Mouse (Mus musculus): ENCODE measurements around the gene Npm1.

The Npm1 gene

DNA sequence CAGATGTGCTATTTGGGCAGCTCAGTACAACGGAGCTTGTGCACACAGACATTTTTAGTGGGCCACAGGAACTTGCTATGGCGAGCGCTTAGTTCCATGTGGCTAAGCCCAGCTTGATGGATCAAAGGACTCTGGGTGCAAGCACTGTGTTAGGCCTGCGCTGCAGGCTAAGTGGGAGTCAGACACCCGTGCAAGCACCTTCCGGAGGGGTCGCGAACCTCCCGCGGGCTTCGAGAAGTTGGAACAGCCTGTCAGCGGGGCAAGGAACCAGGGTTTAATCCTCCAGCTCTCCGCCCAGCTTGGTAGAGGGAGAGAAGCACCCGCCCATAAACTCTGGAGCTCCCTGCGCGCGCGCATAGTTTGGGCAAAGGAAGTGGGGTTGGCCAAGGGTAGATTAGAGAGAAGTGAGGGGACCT, 17.7 kb upstream of the Npm1 start:
- no peak for DNase-seq (ENCODE audit: low read depth)

DNA sequence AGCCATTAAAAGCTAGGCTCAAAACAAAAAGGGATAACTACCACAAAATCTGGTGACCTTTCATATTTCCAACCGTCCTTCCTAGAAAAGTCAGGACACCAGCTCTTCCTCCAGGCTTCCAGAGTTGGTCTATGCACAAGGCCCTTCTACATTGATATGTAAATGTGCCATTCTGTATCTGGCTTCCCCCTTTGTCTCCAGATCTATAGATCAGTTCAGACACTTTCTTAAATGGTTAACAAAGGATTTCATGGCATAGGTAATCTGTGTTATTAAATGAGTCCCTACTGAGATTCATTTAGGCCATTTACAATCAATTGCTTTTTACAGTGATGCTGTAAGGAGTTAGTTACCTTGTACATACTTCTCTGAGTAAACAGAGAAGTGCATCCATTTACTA, 16.8 kb upstream of the Npm1 start:
- DNase-seq (ENCODE audit: low read depth) = no peak

DNA sequence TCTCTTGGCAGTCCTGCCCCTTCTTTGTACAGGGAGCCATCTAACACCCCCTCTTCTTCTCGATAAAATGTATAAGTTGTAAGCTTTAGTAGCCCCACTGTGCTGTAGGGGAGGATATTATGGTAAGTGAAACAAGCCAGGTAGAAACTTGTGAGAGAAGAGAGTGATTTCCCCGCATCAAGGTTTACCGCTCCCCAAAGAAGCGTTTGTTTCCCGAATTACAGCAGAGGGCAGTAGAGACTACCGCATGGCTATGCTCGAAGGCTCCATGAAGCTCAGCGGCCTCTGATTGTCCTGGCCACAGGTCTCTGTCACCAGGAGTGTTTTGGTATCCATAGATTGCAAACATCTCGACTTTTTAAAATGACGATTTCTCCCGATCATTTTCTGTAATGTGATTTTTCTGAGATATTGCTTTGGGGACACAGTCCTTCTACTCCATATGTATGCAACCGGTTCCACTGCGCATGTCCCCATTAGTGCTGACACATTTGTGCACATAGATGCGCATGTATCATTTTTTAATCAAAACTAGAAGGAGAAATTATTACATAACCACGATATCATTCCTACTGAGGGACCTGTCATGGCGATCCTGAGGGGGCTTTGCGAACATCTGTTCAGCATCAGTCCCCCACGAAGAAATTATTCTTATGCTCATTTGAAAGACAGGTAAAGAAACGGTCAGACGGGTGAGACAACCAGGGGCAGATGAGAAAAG, 13.7 kb upstream of the Npm1 start:
- no peak for DNase-seq (ENCODE audit: low read depth)

DNA sequence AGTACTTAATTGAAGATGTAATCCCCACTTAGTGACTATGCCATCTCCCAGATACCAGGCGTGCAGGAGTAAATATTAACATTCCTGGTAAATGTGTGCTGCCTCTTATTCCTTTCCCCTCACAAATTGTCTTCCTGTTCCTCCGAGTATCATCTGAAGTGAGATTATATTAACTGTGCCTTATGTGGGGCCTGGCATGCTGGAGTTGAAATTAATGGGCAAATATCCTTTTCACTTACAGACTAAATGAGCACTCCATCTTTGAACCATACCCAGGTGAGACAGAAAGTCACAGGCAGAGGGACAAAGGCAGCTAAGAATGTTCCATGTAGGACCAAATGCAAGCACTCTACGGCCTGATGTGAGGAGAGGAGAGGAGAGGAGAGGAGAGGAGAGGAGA, 12.8 kb upstream of the Npm1 start:
- no peak for DNase-seq (ENCODE audit: low read depth)

DNA sequence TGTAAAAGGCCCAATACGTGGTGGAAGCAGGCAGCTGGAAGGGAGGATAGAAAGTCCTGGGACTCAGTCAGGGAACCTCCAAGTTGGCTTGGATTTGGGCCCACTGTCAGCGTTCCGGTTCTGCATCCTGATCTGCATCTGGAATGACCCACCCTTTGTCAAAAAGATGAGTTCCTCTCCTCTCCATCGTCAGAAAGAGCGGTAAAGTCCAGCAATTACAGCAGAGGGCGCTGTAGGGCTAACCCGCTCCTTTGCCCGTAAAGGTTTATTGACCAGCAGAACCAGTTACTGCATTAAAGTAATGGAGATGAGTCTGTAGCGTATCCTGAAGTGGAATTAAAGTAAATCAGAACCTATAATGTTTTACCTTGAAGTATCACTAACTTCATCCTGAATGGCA, 7.5 kb upstream of the Npm1 start:
- DNase-seq (ENCODE audit: low read depth) = no peak

DNA sequence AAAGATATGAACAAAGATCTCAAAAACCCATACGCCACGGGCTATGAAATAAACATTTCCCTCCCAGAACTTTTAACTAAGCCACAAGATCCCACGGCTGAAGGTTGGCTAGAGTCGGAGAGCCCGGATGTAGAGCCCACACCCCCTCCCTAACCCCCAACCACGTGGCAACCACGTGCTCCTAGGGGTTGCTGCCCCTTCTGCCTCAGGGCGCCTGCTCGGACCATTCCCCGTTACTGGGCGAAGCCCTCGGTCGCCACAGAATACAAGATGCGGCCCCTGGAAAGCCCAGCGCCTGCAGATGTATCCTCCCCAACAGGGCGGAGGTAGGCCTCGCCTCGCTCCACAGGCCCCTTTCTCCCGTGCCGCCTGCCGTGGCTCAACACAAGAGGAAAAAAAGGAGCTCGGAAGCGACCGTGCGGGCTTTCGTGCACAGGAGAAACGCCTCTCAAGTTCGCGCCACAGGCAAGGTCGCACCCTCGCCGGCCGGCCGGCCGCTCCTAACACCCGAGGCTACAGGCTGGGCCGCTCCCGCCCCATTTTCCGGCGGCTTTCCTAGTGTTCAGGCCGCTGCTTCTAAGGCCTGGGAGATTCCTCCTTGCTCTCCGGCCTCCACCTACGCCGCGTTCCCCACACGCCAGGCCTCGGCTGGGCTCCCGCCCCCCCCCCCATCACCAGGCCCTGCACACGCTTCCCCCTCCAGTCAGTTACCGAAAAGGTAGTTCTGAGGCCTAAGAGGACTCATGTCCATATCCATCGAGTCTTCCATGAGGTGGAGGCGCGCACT, 602 bp downstream of the Npm1 start:
- no peak for DNase-seq (ENCODE audit: low read depth)

DNA sequence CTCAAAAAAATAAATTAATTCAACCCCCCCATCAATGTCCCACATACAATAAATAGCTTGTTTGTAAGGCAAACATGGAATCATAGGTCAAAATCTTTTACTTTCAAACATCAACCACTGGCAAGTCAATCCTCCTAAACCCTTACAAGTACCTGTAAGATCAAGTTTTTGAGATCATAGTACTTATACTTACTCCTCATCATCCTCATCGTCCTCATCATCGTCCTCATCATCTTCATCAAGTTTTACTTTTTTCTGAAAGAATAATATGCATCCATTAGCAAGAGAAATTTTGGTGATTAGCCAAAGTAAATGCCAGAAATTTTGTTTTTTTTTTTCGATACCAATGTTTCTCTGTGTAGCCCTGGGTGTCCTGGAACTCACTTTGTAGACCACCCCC, 3.3 kb downstream of the Npm1 start:
- DNase-seq (ENCODE audit: low read depth) = no peak

DNA sequence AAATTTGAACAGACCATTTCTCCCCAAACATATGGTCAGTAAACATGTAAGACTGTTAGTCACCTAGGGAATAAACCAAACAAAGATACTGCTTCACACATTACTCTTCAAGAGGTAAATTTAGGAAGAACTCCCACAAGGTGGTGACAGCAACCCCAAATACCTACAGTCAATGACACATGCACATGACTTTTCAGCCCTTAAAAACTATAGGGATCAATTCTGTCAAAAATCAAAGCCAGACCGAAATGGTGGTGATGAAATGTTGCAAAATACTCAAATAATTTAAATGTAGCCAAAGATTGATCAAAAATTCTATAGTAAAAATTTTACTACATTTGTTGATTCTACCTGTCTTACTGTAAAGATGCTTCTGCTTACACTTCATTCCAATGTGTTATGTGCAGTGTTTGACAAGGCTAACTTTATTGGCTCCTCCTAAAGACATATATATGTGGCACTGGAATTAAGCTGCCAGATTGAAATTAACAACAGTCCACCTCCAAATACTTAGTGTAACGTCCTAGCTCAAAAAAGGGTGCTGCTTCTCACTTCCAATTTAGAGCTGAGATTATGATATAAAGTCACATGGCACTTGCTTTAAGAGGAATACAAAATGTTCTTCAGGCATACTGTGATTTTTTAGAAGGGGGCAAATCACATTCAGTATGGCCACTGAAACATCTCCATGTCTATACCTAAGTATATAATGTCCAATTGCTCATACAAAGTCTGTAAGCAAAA, 5.4 kb downstream of the Npm1 start:
- DNase-seq (ENCODE audit: low read depth) = no peak

DNA sequence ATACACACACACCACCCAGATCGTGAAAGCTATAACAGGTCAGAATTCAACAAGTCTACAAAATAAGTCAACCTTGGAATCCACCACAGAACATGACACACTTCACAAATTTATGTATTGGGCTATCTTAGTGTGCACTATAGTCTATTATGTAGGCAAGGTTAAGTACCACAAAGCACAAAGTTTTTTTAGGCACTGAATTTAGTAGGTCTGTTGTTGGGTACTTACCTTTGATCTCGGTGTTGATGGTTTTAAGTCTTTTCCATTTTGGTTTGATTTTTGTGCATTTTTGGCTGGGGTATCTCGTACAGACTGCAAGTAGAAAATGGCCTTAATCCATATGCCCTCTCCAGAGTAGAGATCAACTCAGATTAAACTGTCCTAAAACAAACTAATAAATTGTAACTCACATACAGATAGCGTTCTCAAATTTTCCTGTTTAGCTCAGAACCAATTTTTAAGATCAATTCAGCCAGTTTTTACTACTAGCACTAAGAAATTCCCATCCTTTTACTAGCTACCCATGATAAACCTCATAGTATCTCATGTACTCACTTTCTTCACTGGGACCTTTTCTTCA, 6.5 kb downstream of the Npm1 start:
- DNase-seq (ENCODE audit: low read depth) = no peak

DNA sequence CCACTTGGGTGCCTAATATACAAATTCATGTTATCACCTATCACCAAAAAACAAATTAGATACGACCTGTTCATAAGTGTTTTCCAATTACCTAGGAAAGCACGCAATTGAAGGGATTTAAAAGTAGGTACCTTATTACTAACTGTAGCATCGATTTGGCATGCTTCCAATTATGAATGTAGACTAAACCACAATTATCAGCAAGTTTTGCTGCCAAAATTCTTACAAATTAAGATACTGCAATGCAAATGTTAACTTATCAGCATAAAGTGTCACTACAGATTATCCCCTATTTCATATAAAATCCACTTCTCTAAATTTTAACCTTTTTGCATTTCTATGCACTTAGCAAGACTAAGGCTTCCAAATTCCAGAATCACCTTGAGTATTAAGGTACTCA, 8.5 kb downstream of the Npm1 start:
- DNase-seq (ENCODE audit: low read depth) = no peak

DNA sequence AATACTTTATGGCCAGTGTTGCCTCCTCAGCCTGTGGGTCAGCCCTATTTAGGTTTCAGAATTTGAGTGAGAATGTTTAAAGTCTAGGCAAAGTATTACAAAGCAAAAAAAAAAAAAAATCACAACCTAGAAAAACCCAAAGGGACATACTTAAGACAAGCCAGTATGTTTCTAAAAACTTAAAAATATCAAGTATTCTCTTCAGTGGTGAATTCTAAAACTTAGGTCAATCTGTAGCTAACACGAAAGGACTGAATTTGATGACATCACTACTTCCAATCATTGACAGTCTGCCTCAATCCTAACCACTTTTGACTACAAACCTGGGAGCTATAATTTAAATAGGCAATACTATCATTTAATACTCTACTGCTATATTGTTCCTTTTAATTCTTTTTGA, 10.0 kb downstream of the Npm1 start:
- no peak for DNase-seq (ENCODE audit: low read depth)

DNA sequence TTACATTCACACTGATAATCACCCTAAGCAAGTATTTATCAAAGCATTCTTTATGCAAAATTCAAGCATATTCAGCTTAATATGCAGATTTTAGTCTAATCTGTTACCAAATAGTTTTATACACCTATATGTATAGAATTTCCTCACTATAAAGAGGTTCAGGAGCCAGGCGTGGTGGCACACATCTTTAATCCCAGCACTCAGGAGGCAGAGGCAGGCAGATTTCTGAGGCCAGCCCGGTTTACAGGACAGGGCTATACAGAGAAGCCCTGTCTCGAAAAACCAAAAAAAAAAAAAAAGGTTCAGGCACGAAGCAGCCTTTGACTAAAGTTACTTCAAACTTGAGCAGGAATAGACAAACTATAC, 11.2 kb downstream of the Npm1 start:
- DNase-seq (ENCODE audit: low read depth) = no peak

DNA sequence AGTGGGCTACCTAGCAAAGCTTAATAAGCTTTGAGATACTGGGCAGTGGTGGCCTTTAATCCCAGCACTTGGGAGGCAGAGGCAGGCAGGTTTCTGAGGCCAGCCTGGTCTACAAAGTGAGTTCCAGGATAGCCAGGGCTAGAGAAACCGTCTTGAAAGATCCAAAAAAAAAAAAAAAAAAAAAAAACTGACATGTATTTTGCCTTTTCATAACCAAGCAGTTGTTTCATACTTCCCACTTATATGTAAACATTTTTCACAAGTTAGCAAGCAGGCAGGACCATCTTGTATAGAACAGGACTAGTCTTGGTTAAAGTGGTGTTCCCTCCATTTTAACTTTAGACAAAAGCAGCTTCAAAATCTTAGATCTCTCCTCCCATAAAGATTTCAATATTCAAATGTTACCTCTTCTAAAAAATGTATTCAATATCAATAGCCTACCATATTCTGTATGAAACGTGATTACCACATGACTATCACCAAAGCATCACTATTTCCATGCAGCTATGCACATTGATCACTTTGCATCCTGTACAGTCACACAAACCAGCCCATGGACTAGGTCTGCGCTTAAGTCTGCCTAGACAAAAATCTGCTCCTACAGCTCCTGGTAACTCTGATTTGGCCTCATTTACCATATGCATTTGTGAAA, 11.8 kb downstream of the Npm1 start:
- DNase-seq (ENCODE audit: low read depth) = no peak

DNA sequence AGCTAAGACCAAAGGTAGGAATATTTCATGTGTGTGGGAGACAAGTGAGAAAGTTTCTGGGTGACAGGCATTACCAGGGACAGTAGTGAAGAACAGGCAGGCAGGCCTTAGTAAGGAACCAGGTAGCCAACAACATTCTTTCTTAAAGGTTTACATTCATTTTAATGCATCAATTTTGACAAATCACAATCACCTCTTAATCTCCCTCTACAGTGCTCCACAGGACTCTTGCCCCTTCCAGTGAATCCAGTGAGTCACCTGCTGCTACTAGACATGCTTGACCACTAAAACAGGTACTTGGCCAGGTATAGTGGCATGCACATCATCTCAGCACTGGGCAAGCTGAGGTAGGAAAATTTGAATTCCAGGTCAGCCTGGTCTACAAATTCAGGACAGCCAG, 12.6 kb downstream of the Npm1 start:
- DNase-seq (ENCODE audit: low read depth) = no peak

DNA sequence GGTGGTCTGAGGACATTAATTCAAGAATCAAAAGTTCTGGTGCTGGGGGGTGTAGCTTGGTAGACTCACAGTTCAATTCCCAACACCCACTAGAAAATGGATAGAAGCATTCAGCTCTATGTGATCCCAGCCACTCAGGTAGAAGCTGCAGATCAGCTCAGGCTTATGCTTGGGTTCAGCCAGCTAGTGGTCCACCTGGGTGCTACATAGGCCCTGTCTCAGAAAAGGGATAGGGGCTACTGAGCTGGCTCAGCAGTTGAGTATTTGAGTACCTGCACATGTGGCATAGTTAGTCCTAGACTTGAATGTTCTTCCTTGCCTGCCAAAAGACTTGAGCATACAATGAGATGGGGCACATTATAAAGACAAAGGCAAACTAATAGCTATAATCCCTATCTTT, 13.6 kb downstream of the Npm1 start:
- DNase-seq (ENCODE audit: low read depth) = no peak

DNA sequence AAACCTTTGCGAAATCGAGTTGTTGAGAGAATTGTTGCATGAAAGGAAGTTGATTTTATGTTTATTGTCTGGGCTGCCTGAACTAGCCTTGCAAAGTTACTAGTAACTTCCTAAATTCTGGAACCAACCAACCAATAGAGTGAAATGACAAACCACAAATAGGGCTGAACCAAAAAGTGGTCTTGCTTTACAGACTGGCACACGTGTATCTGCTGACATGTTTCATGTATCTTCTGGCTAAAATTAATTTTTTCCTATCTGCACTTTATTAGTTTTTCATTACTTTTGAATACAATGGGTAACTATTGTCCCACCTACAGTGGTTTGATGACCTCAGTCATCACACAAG, 13.9 kb downstream of the Npm1 start:
- no peak for DNase-seq (ENCODE audit: low read depth)

DNA sequence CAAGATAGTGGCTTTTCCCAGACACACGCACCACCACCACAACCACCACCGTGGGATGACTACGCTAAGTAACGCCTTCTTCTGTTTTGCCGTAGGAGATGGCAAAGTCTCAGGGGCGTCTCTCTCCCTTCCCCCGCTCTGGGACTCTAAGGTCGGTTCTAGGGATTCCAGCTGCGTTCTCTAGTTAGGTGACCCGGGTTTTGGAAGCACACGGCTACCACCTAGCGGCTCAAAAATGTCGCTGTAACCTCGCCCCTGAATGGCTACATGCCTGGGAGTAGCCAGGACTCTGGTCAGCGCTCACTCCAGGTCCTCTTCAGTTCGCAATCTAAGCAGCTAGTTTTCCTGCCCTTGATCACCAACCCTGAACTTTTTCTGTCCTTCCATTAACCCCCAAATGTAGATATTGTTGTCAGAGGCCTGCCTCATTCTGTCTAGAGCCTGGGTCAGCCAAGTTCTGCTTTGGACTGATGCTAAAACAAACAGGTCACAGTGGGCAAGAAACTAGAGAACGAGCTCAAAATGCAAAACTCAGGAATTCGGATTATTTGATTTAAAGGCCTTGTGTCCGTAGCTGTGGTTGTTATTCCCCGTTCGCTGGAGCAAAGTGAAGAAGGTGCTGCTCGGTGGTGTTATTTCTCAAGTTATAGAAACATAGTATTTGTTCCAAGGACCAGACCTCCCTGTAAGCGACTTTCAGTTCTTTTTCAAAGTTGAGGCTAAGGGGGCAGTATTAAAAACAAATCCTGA, 14.5 kb downstream of the Npm1 start:
- peak; percentile 75 for DNase-seq (ENCODE audit: low read depth)

DNA sequence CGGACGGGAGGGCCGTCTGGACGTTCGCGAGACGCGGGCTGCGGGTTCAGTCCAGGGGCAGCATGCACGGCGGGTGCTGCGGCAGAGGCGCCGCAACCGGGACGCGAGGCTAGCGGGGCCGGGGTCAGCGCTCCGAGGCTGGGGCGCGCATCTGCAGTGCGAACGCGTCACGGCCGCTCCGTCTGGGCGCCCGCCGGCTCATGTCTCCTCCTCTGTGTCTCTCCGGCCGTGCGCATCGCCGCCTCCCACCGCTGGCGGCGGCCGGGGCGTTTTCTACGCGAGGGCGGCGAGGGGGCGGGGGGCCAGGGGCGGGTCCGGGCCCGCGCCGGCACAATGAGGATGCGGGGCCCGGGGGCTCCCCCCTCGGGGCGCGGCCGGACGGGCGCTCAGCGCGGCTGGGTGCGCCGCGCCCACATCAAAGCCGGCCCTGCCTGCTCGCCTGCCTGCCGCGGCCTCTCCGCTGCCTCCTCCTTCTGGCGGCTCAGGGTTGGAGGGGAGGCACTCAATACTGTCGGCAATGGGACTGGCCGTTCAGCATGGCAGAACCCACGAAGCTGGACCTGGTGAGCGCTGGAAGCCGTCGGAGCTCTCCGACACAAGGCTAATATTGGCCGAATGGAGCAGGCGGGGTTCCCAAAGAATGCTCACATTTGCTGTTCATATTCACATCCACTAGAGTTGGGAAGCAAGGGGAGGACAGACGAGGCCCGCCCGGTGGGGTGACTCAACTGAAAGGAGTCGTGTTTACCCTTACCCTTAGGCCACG, 15.3 kb downstream of the Npm1 start:
- no peak for DNase-seq (ENCODE audit: low read depth)

DNA sequence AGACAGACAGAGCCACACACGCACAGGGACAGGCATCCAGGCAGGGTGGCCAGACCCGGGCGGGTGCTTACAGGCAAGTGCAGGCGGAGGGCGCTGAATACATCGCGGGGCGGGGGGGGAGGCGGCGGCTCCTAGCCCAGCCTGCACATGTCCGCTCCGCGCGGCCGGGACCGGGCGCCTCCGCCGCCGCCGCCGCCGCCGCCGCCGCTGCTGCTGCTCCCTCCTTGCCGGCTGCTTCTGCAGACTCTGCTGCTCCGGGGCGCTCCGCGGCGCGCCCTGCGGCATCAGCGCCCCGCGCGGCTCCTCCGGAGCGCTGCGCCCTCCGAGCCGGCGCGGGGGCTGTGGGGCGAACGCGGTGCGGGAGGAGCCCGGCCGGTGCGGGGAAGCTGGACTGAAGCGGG, 15.8 kb downstream of the Npm1 start, which contains the start of gene Fgf18:
Gene Fgf18, minus strand, starts transcription at position 230 of the 401 bp plus-strand sequence.
- DNase-seq (ENCODE audit: low read depth) = no peak

DNA sequence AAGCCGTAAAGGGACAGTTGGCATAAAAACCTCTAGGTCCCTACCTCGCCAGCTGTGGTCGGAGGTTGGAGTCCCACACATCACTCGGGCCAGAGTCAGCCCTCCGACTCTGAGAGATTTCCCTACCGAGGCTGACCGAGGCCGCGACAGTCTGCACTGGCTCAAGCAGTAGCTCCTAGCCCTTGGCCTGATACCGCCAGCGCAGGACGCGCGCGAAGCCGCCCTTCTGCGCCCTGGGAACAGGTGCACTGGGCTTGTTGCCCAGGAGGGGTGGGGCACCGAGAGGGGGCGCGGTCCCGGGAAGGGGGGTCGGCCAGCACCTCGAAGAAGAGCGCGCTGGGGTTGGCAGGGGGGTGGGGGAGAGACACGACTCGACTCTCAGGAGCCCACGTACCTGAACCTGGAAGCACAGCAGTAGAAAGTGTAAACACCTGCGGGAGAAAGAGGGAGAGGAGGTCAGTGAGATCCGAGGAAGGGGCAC, 16.3 kb downstream of the Npm1 start:
- DNase-seq (ENCODE audit: low read depth) = no peak

DNA sequence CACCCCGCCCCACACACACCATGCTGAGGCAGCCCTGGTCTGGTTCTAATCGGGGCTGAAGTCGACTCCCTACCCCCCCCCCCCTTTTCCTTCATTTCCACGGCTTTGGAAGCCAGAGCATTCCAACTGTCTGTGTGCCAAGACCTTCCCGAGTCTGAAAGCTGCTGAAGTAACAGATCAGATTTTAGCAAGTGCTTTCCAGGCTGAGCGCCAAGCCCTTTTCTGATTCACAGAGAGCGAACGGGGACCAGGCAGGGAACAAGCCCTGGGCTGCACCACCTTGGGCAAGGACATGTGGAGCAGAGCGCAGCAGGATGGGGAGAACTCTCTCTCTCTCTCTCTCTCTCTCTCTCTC, 16.9 kb downstream of the Npm1 start:
- no peak for DNase-seq (ENCODE audit: low read depth)

All from c-Kit-positive CD71-negative TER-119-negative erythroid progenitor cells, embryonic 14.5 days (primary cell).